Mouse (Mus musculus): Measurements from ENCODE around the gene Kcnip3.

- no peak for TF ChIP-seq CTCF (IDR thresholded peaks at IDR 0.05; ENCODE audit: low read depth, low read length)
- no peak for TF ChIP-seq POLR2A (IDR thresholded peaks at IDR 0.05; ENCODE audit: extremely low read depth, insufficient read depth, low read length)
Observed at GRCm38 (mm10) chr2:127461351-127461750, 60.5 kb downstream of the Kcnip3 start.
